Mouse (Mus musculus): Measurements from ENCODE around the gene 2310034G01Rik. TPM values are rescaled to one million over a fixed set of nuclear protein-coding genes. Genes with fewer than 3 reads are reported as not detected.

2310034G01Rik gene
- polyA plus RNA-seq, 1 experiment from 2014 or later, result 1.4 TPM

GRCm38 (mm10) chr19:46332721-46333339, 17.3 kb downstream of the 2310034G01Rik start:
- ATAC-seq (ENCODE audit: insufficient read depth, low FRiP score, low read depth), result no peak
- 0 out of 2 replicates have a peak, but pooled peaks cover 5% of the 10 kb centered on the region for H3K36me3 ChIP-seq
- H3K9ac ChIP-seq, result no peak overlapping the region
- WGBS, result 74% methylated on average over 7 of the region's 7 CpGs
- no peaks in the 10 kb centered on the region for H3K27me3 ChIP-seq (replicated peaks)
- H3K27ac ChIP-seq, result no peak overlapping the region
- no peak overlapping the region for H3K4me2 ChIP-seq
- H3K4me1 ChIP-seq, result peaks cover 16% of the 10 kb centered on the region
- no peaks in the 10 kb centered on the region for H3K9me3 ChIP-seq
- no peak overlapping the region for H3K4me3 ChIP-seq (replicated peaks)

GRCm38 (mm10) chr19:46331936-46332335, 18.2 kb downstream of the 2310034G01Rik start:
- 70% methylated on average over 3 of the region's 3 CpGs for WGBS

GRCm38 (mm10) chr19:46331326-46331725, 18.8 kb downstream of the 2310034G01Rik start:
- 93% methylated on average over 14 of the region's 14 CpGs for WGBS
- H3K27me3 ChIP-seq (replicated peaks), result peaks cover 6% of the 10 kb centered on the region
- H3K4me1 ChIP-seq, result peaks cover 26% of the 10 kb centered on the region
- H3K36me3 ChIP-seq, result 0 out of 2 replicates have a peak, but pooled peaks cover 5% of the 10 kb centered on the region
- H3K4me3 ChIP-seq (replicated peaks), result no peak overlapping the region
- H3K27ac ChIP-seq, result no peak overlapping the region
- H3K4me2 ChIP-seq, result no peak overlapping the region
- H3K9me3 ChIP-seq, result no peaks in the 10 kb centered on the region
- ATAC-seq (ENCODE audit: insufficient read depth, low FRiP score, low read depth), result no peak
- no peak overlapping the region for H3K9ac ChIP-seq

More at GRCm38 (mm10) chr19:46331936-46332335, 18.2 kb downstream of the 2310034G01Rik start:
- Histone ChIP-seq H3K4me2 (no peak overlapping the region), H3K9ac (no peak overlapping the region), H3K36me3 (0 out of 2 replicates have a peak, but pooled peaks cover 5% of the 10 kb centered on the region), H3K27ac (no peak overlapping the region), H3K4me1 (peaks cover 21% of the 10 kb centered on the region), H3K9me3 (no peaks in the 10 kb centered on the region), H3K27me3 (replicated peaks) (no peaks in the 10 kb centered on the region), H3K4me3 (replicated peaks) (no peak overlapping the region)
- no peak for ATAC-seq (ENCODE audit: insufficient read depth, low FRiP score, low read depth)

GRCm38 (mm10) chr19:46330696-46331095, 19.4 kb downstream of the 2310034G01Rik start:
- H3K4me2 ChIP-seq, result no peak overlapping the region
- no peak overlapping the region for H3K4me3 ChIP-seq (replicated peaks)
- WGBS, result 91% methylated on average over 12 of the region's 12 CpGs
- H3K27ac ChIP-seq, result no peak overlapping the region
- H3K4me1 ChIP-seq, result peaks cover 26% of the 10 kb centered on the region
- H3K36me3 ChIP-seq, result 0 out of 2 replicates have a peak, but pooled peaks cover 5% of the 10 kb centered on the region
- ATAC-seq (ENCODE audit: insufficient read depth, low FRiP score, low read depth), result no peak
- H3K27me3 ChIP-seq (replicated peaks), result peaks cover 10% of the 10 kb centered on the region
- no peaks in the 10 kb centered on the region for H3K9me3 ChIP-seq
- no peak overlapping the region for H3K9ac ChIP-seq

GRCm38 (mm10) chr19:46329951-46330350, 20.2 kb downstream of the 2310034G01Rik start:
- 6% methylated on average over 16 of the region's 16 CpGs for WGBS
- peak overlapping the region; percentile 100 for H3K4me2 ChIP-seq
- peaks cover 18% of the 10 kb centered on the region for H3K27me3 ChIP-seq (replicated peaks)
- no peaks in the 10 kb centered on the region for H3K9me3 ChIP-seq
- H3K9ac ChIP-seq, result no peak overlapping the region
- peaks cover 26% of the 10 kb centered on the region for H3K4me1 ChIP-seq
- H3K27ac ChIP-seq, result no peak overlapping the region
- H3K36me3 ChIP-seq, result 0 out of 2 replicates have a peak, but pooled peaks cover 5% of the 10 kb centered on the region
- peak; percentile 61 for ATAC-seq (ENCODE audit: insufficient read depth, low FRiP score, low read depth)
- no peak overlapping the region for H3K4me3 ChIP-seq (replicated peaks)

GRCm38 (mm10) chr19:46329031-46329641, 21.0 kb downstream of the 2310034G01Rik start:
- peaks cover 26% of the 10 kb centered on the region for H3K4me1 ChIP-seq
- peak overlapping the region; percentile 100 for H3K4me2 ChIP-seq
- peak overlapping the region; percentile 91 for H3K27ac ChIP-seq
- WGBS, result 1% methylated on average over 51 of the region's 54 CpGs
- peak overlapping the region; percentile 58; the same call in 1 of the 2 replicates for H3K9ac ChIP-seq
- no peak for ATAC-seq (ENCODE audit: insufficient read depth, low FRiP score, low read depth)
- H3K9me3 ChIP-seq, result no peaks in the 10 kb centered on the region
- peak overlapping the region; percentile 51 for H3K4me3 ChIP-seq (replicated peaks)
- H3K27me3 ChIP-seq (replicated peaks), result peaks cover 26% of the 10 kb centered on the region
- H3K36me3 ChIP-seq, result 0 out of 2 replicates have a peak, but pooled peaks cover 5% of the 10 kb centered on the region

GRCm38 (mm10) chr19:46328081-46329030, 21.7 kb downstream of the 2310034G01Rik start, which contains the start of gene Fbxl15:
Fbxl15 (plus strand) TSS chr19:46328184.
- Histone ChIP-seq H3K4me1 (peaks cover 26% of the 10 kb centered on the region), H3K9ac (peak within 1 kb of the TSS; percentile 58; the same call in 1 of the 2 replicates), H3K27me3 (replicated peaks) (peaks cover 32% of the 10 kb centered on the region), H3K4me3 (replicated peaks) (peak within 1 kb of the TSS; percentile 51), H3K9me3 (no peaks in the 10 kb centered on the region), H3K4me2 (peak within 1 kb of the TSS; percentile 100), H3K27ac (peak within 1 kb of the TSS; percentile 91), H3K36me3 (0 out of 2 replicates have a peak, but pooled peaks cover 5% of the 10 kb centered on the region)
- peak; percentile 85 for ATAC-seq (ENCODE audit: insufficient read depth, low FRiP score, low read depth)
- under 1% methylated on average over 81 of the region's 81 CpGs for WGBS

- H3K4me1 ChIP-seq, result peaks cover 26% of the 10 kb centered on the region
- H3K27me3 ChIP-seq (replicated peaks), result peaks cover 37% of the 10 kb centered on the region
- 23% methylated on average over 14 of the region's 14 CpGs for WGBS
Measured at GRCm38 (mm10) chr19:46327531-46328064, 22.5 kb downstream of the 2310034G01Rik start.

GRCm38 (mm10) chr19:46326756-46327305, 23.3 kb downstream of the 2310034G01Rik start, which contains the start of gene Psd:
Psd (minus strand) TSS chr19:46327156.
- peak within 1 kb of the TSS; percentile 100 for H3K4me2 ChIP-seq
- peak within 1 kb of the TSS; percentile 51 for H3K4me3 ChIP-seq (replicated peaks)
- H3K27me3 ChIP-seq (replicated peaks), result peaks cover 37% of the 10 kb centered on the region
- peaks cover 33% of the 10 kb centered on the region for H3K4me1 ChIP-seq
- 0 out of 2 replicates have a peak, but pooled peaks cover 1% of the 10 kb centered on the region for H3K36me3 ChIP-seq
- no peak within 1 kb of the TSS; the same call in 1 of the 2 replicates for H3K9ac ChIP-seq
- peak within 1 kb of the TSS; percentile 91 for H3K27ac ChIP-seq
- no peaks in the 10 kb centered on the region for H3K9me3 ChIP-seq
- 1% methylated on average over 35 of the region's 35 CpGs for WGBS
- no peak for ATAC-seq (ENCODE audit: insufficient read depth, low FRiP score, low read depth)

More at GRCm38 (mm10) chr19:46327531-46328064, 22.5 kb downstream of the 2310034G01Rik start:
- peak overlapping the region; percentile 51 for H3K4me3 ChIP-seq (replicated peaks)
- no peaks in the 10 kb centered on the region for H3K9me3 ChIP-seq
- H3K27ac ChIP-seq, result peak overlapping the region; percentile 91
- ATAC-seq (ENCODE audit: insufficient read depth, low FRiP score, low read depth), result no peak
- no peak overlapping the region for H3K9ac ChIP-seq
- 0 out of 2 replicates have a peak, but pooled peaks cover 5% of the 10 kb centered on the region for H3K36me3 ChIP-seq
- H3K4me2 ChIP-seq, result peak overlapping the region; percentile 100

GRCm38 (mm10) chr19:46326019-46326755, 23.9 kb downstream of the 2310034G01Rik start:
- H3K27me3 ChIP-seq (replicated peaks), result peaks cover 37% of the 10 kb centered on the region
- no peaks in the 10 kb centered on the region for H3K36me3 ChIP-seq
- no peaks in the 10 kb centered on the region for H3K9me3 ChIP-seq
- no peak for ATAC-seq (ENCODE audit: insufficient read depth, low FRiP score, low read depth)
- peaks cover 39% of the 10 kb centered on the region for H3K4me1 ChIP-seq
- H3K4me3 ChIP-seq (replicated peaks), result peak overlapping the region; percentile 14; the same call in 1 of the 2 replicates
- H3K27ac ChIP-seq, result no peak overlapping the region
- peak overlapping the region; percentile 100; the same call in 1 of the 2 replicates for H3K4me2 ChIP-seq
- no peak overlapping the region for H3K9ac ChIP-seq
- 7% methylated on average over 29 of the region's 29 CpGs for WGBS

All from stomach, embryonic 15.5 days (tissue).